Mouse (Mus musculus) kidney, embryonic 16.5 days (tissue): ENCODE measurements around the gene Tcp11. TPM values are rescaled to one million over a fixed set of nuclear protein-coding genes. Genes with fewer than 3 reads are reported as not detected.

Experiments used
- ATAC-seq: fragments of 200-750 bp; cut with Nextera tagmentation; 2 replicates; pipeline ENCODE4 v1.8.0; 2017; ENCODE audit warnings: moderate TSS enrichment; ENCODE audit not compliant: low FRiP score, low TSS enrichment
- H3K27ac ChIP-seq: fragments of 300-500 bp; sonication (generic); 2 replicates; pipeline ENCODE4 v1.5.1; 2014; ENCODE audit warnings: low read length
- H3K27me3 ChIP-seq: fragments of 300-500 bp; sonication (generic); 2 replicates; pipeline ENCODE4 v1.6.1; 2014; ENCODE audit warnings: low read length, control low read depth, mixed read lengths; ENCODE audit not compliant: insufficient read depth
- H3K36me3 ChIP-seq: fragments of 300-500 bp; sonication (generic); 2 replicates; pipeline ENCODE4 v1.6.1; 2014; ENCODE audit warnings: low read length, control low read depth, mixed read lengths; ENCODE audit not compliant: insufficient read depth
- H3K4me1 ChIP-seq: fragments of 300-500 bp; sonication (generic); 2 replicates; pipeline ENCODE4 v1.6.1; 2014; ENCODE audit warnings: low read length, control low read depth, mixed read lengths; ENCODE audit not compliant: insufficient read depth
- H3K4me2 ChIP-seq: fragments of 300-500 bp; sonication (generic); replicated peaks from 2 replicates; pipeline ENCODE4 v1.6.1; 2014; ENCODE audit warnings: low read depth, low read length
- H3K4me3 ChIP-seq: fragments of 300-500 bp; sonication (generic); 2 replicates; pipeline ENCODE4 v1.5.1; 2014; ENCODE audit warnings: mild to moderate bottlenecking, low read length
- H3K9ac ChIP-seq: fragments of 300-500 bp; sonication (generic); replicated peaks from 2 replicates; pipeline ENCODE4 v1.6.1; 2014; ENCODE audit warnings: low read length
- H3K9me3 ChIP-seq: fragments of 300-500 bp; sonication (generic); 2 replicates; pipeline ENCODE4 v1.6.1; 2016; ENCODE audit warnings: low read length, control low read depth
- WGBS: fragments of 180-500 bp; shearing (Covaris S2); extraction: QIAGEN DNeasy Blood & Tissue Kit; methylation state at CpG from one replicate; pipeline ENCODE4 v1.1.7; 2014; 5-methylcytosine and 5-hydroxymethylcytosine counted together
- polyA plus RNA-seq: library from polyadenylated mRNA; unstranded; fragments of >200 nt; fragmentation: Nextera tagmentation; extraction: Ambion mirVana; gene quantifications from 2 replicates; pipeline ENCODE4 v1.2.1, GENCODE M21; 2015

Gene Tcp11
- polyA plus RNA-seq, 1 experiment from 2014 or later: 6.4 TPM

DNA sequence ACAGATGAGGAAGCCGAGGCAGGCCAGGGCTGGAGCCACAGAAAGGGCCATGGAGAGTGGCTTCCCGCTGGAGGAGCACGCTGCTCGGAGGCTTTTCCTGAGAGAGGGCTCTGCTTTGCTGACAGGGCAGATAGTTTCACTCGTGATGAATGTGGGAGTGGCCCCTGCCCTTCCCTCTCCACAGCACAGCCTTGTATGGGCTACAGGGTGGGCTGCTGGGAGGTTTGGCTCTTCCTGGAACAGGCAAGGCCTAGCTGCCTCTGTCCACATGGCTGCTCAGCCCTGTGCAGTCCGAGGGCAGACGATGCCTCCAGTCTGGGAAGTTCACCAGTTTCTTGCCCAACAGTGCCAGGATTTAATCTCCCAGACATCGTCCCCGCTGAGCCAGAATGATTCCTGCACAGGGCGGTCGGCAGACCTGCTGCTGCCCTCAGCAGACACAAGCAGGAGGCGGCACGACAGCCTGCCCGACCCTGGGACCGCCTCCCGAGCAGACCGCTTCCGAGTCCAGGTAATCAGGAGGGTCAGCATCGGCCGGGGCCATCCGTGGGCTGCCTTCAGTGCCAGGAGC lies 28.1 kb downstream of the Tcp11 start:
- Histone ChIP-seq H3K9ac (peak overlapping the region; percentile 24; the same call in 1 of the 2 replicates), H3K9me3 (no peaks in the 10 kb centered on the region), H3K36me3 (peaks cover 14% of the 10 kb centered on the region), H3K4me2 (no peak overlapping the region), H3K27me3 (no peaks in the 10 kb centered on the region), H3K4me3 (no peak overlapping the region), H3K27ac (peak overlapping the region; percentile 19; the same call in 1 of the 2 replicates), H3K4me1 (no peaks in the 10 kb centered on the region)
- 64% methylated on average over 21 of the region's 21 CpGs for WGBS
- ATAC-seq: peak; percentile 58; the same call in 1 of the 2 replicates

DNA sequence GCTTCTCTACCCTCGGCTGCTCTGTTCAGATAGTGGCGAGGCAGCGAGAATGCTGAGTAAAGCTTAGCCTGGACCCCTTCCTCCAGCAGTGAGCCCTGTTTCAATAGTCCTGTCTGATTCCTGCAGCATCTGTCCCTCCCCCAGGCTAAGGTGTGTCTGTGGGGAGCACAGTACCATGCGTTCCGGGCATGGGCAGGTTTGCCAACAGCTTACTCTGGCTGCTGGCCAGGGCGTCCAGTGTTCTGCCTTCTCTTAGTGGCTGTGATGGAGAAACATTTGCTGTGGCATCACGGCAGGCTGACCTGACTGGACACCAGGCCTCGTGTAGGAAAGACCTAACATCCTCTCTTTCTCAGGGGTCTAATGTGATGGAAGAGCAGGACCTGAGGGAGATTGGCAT lies 30.2 kb downstream of the Tcp11 start:
- H3K4me3 ChIP-seq: no peak overlapping the region
- H3K9me3 ChIP-seq: no peaks in the 10 kb centered on the region
- no peak overlapping the region for H3K4me2 ChIP-seq
- H3K36me3 ChIP-seq: peaks cover 11% of the 10 kb centered on the region
- no peaks in the 10 kb centered on the region for H3K4me1 ChIP-seq
- no peaks in the 10 kb centered on the region for H3K27me3 ChIP-seq
- no peak for ATAC-seq
- no peak overlapping the region for H3K27ac ChIP-seq
- no peak overlapping the region for H3K9ac ChIP-seq
- 91% methylated on average over 8 of the region's 8 CpGs for WGBS

DNA sequence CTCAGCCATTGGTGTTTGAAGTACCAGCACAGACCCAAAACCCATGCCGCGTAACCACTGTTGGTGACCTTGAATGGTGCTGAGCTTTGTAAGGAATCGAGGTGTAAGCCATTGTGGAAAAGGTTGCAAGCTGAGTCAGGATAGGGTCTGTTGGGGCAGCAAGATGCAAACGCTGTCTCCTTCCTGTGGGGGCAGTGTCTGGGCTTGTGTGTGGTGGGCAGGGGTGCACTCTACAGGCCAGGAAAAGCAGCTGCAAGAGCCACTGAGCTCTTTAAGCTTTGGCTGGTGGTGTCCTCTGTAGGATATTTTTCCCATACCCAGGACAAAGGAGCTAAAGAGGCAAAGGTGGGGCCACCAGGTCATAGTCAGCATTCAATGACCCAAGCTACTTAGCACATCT lies 32.0 kb downstream of the Tcp11 start:
- 41% methylated on average over 4 of the region's 4 CpGs for WGBS

DNA sequence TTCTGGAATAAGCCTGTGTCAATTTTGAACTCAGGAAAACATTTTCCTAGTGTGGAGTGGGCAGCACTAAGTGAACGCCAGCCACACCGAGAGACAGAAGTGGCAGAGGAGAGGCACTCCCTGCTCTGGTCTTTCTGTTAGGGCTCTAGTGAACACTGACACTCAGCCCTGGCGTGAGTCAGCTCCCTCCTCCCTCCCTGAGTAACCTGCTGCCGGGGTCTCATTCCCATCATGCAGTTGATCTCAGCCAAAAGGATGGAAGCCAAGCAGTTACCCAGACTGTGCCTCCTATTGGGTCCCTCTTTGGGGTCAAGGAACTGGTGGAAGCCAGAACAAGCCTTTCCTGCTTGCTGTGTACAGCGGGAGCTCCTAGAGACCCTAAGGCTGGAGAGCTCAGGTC lies 32.9 kb downstream of the Tcp11 start:
- peaks cover 4% of the 10 kb centered on the region; the same call in 1 of the 2 replicates for H3K36me3 ChIP-seq
- no peak overlapping the region for H3K4me3 ChIP-seq
- 78% methylated on average over 5 of the region's 5 CpGs for whole genome bisulfite sequencing
- no peak overlapping the region for H3K4me2 ChIP-seq
- H3K4me1 ChIP-seq: no peaks in the 10 kb centered on the region
- H3K9ac ChIP-seq: no peak overlapping the region
- H3K9me3 ChIP-seq: no peaks in the 10 kb centered on the region
- H3K27ac ChIP-seq: no peak overlapping the region
- no peaks in the 10 kb centered on the region for H3K27me3 ChIP-seq
- ATAC-seq: no peak

More for the DNA sequence above, 32.0 kb downstream of the Tcp11 start:
- H3K9ac ChIP-seq: no peak overlapping the region
- peak; percentile 56; the same call in 1 of the 2 replicates for ATAC-seq
- H3K27ac ChIP-seq: no peak overlapping the region
- H3K4me3 ChIP-seq: no peak overlapping the region
- H3K27me3 ChIP-seq: no peaks in the 10 kb centered on the region
- no peaks in the 10 kb centered on the region for H3K9me3 ChIP-seq
- no peaks in the 10 kb centered on the region for H3K4me1 ChIP-seq
- peaks cover 4% of the 10 kb centered on the region; the same call in 1 of the 2 replicates for H3K36me3 ChIP-seq
- no peak overlapping the region for H3K4me2 ChIP-seq

DNA sequence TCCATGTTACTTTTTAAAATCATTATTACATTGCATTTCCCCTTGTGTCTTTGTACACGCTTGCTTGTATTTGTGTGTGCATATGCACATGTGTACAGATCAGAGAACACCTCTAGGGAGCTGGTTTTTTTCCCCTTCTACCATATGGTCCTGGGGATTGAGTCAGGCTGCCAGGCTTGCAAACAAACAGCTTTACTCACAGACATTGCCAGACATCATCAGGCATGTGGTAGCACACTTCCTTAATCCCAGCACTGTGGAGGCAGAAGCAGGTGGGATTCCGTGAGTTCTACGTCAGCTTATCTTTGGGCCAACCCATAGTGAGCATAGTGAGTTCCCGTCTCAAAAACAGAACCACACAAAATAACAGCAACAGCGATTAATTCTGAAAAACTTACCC lies 33.4 kb downstream of the Tcp11 start:
- Histone ChIP-seq H3K27ac (no peak overlapping the region), H3K27me3 (no peaks in the 10 kb centered on the region), H3K9ac (no peak overlapping the region), H3K4me1 (no peaks in the 10 kb centered on the region), H3K4me2 (no peak overlapping the region), H3K36me3 (peaks cover 4% of the 10 kb centered on the region; the same call in 1 of the 2 replicates), H3K4me3 (no peak overlapping the region), H3K9me3 (no peaks in the 10 kb centered on the region)
- no peak for ATAC-seq
- 92% methylated on average over 5 of the region's 5 CpGs for WGBS

DNA sequence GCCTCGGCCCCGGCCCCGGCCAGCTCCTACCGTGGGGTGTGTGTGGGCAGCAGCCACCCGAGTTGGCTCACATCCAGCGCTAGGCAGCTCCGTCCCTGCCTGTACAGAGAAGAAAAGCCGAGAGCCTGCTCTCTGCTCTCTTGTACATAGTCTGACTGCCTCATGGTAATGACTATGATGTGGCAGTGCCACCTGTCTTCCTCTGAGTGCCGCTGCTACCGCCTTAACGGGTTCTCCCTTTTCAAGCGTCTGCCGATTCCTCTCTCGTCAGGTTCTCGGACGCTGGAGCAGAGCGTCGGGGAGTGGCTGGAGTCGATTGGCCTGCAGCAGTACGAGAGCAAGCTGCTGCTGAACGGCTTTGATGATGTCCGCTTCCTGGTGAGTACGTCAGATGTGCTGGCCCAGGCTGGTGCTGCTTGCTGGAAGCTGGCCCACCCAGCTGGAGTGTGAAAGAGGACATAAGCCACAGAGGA lies 38.1 kb downstream of the Tcp11 start:
- Histone ChIP-seq H3K36me3 (peaks cover 5% of the 10 kb centered on the region; the same call in 1 of the 2 replicates), H3K4me1 (0 out of 2 replicates have a peak, but pooled peaks cover 5% of the 10 kb centered on the region), H3K4me2 (no peak overlapping the region), H3K9me3 (no peaks in the 10 kb centered on the region), H3K4me3 (no peak overlapping the region), H3K9ac (0 out of 2 replicates have a peak overlapping the region, but pooled peaks have one; percentile 1), H3K27ac (no peak overlapping the region), H3K27me3 (no peaks in the 10 kb centered on the region)
- 52% methylated on average over 23 of the region's 23 CpGs for WGBS
- 0 out of 2 replicates have a peak, but pooled peaks have one; percentile 36 for ATAC-seq

DNA sequence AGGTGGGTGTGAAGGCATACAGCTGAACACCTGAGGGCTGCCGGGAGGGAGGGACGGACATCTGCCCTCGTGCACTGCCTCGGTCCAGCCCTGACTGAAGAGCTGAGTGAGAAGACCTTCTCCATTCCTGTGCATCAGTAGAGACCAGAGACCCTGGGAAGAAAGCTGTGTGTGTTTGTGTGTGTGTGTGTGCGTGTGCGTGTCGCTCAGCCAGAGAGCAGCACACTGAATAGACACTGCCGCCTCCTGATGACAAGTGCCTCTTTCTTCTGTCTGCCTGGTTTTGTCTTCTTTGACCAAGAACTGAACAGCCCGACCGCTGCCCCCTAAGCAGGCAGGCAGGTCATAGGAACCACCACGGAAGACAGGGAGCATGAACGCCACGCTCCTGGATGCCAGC lies 39.1 kb downstream of the Tcp11 start:
- Histone ChIP-seq H3K4me3 (no peak overlapping the region), H3K27ac (no peak overlapping the region), H3K9me3 (no peaks in the 10 kb centered on the region), H3K4me2 (no peak overlapping the region), H3K36me3 (peaks cover 5% of the 10 kb centered on the region; the same call in 1 of the 2 replicates), H3K9ac (no peak overlapping the region), H3K27me3 (no peaks in the 10 kb centered on the region), H3K4me1 (0 out of 2 replicates have a peak, but pooled peaks cover 8% of the 10 kb centered on the region)
- ATAC-seq: no peak
- 91% methylated on average over 13 of the region's 13 CpGs for WGBS

DNA sequence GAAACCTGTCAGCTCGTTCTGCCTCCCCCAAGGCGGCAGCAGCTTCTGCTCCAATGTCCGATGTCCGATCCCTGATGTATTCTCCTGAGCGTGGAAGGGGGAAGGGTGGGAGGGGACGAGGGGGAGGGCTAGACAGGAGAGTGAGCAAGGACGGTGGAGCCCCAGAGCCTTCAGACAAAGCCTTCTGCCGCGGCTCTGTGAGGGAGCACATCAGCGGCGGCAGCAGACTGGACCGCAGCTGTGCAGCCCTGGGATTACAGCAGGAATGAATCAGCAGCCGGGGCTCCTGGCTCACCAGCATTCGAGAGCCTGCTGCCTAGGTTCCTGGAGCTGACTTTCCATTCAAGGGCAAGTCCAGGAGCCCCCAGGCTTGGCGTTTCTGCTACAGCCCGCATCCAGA lies 39.8 kb downstream of the Tcp11 start:
- Histone ChIP-seq H3K36me3 (peaks cover 5% of the 10 kb centered on the region; the same call in 1 of the 2 replicates), H3K4me1 (0 out of 2 replicates have a peak, but pooled peaks cover 8% of the 10 kb centered on the region), H3K27ac (no peak overlapping the region), H3K27me3 (no peaks in the 10 kb centered on the region), H3K4me2 (0 out of 2 replicates have a peak overlapping the region, but pooled peaks have one; percentile 6), H3K9me3 (no peaks in the 10 kb centered on the region), H3K9ac (peak overlapping the region; percentile 24; the same call in 1 of the 2 replicates), H3K4me3 (no peak overlapping the region)
- ATAC-seq: no peak
- WGBS: 36% methylated on average over 16 of the region's 16 CpGs

DNA sequence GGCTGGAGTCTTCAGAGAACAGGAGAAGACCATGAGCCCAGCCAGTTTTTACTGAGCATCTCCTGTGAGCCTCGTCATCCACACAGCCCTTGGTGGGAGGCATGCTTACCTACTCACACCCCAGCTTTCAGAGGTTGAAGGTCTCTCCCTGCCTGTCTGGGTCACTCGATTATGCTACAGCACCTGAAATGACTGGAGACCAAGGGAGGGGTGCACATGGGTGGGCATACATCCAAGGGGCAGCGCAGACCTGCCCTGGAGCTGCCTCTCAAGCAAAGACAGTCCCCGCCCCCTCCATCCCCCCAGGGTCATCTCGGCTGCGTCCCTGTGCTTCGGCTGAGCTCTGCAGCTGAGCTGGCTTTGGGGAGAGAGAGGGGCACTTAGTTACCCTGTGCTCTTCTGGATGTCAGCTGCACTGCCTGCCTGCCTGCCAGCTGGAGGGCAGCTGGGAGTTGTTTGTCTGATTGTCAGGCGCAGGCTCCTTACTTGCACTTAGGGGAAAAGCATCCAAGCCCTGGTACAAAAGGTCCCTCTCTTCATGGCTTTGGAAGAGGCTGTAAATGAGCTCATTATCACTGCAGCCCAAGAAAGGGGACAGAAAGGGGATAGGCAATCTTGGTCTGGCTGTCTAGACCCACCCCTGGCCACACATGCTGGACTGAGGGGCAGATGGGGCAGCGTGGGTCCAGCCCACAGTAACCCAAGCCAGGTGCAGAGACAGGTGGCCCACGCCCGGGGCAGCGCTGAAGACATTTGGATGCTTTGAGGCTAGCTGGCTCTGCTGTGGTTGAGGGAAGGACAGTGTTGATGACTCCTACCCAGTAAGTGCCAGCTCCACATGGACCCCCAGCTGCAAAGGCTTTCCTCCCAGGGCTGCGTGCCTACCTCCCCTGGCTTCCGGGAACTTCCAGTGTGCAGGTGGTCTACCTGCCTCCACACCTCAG lies 43.4 kb downstream of the Tcp11 start:
- peaks cover 11% of the 10 kb centered on the region; the same call in 1 of the 2 replicates for H3K4me1 ChIP-seq
- WGBS: 51% methylated on average over 14 of the region's 14 CpGs
- H3K27ac ChIP-seq: no peak overlapping the region
- no peaks in the 10 kb centered on the region for H3K9me3 ChIP-seq
- H3K4me2 ChIP-seq: no peak overlapping the region
- no peaks in the 10 kb centered on the region for H3K27me3 ChIP-seq
- H3K9ac ChIP-seq: no peak overlapping the region
- ATAC-seq: no peak
- 0 out of 2 replicates have a peak, but pooled peaks cover 5% of the 10 kb centered on the region for H3K36me3 ChIP-seq
- no peak overlapping the region for H3K4me3 ChIP-seq
